Mouse (Mus musculus) right cerebral cortex, postnatal 4 days (tissue): ENCODE measurements at regions not wholly inside any gene's neighbourhood (a gene's known extent, or its start where the extent isn't known, plus 50 kb on each side); places are given as distances from the start of the nearest gene placed in this dataset.

ENCODE experiments used
- DNase-seq: peaks from one replicate; pipeline ENCODE4 v3.0.0-alpha.2; 2022

DNA sequence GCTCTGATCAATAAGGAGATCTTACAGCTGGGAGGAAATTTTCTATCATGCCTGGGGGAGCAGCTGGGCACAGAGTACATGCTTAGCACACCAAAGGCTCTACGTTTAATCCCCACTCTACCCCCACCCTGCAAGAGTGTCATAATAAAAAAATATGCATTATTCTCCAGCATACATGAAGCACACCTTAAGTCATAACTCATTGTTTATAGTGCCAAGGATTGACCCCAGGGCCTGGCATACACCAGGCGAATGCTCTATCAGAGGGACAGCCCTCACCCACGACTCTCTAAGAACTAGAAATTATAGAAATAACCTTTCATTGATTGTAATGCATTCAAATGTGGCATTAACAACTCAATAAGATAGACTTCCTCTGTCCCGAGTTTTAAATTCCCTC, 59.4 kb upstream of the Ppp2r5c start:
- DNase-seq, result no peak

DNA sequence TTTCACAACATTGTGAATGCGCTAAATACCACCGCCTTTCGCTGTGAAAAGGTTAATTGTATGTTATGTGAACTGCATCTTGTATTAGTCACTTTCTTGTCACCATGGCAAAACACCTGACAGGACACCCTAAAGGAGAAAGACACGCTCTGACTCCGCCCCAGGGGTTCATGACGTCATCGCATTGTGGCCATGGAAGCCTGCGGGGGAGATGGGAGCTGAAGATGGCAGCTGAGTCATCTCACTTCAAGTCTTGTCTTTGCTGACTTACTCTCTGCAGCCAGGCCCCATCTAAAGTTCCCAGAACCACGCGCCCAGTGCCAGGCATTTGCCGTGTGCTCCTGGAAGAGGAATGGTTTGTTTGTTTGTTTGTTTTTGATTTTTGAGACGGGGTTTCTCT, 57.5 kb upstream of the Ppp2r5c start:
- no peak for DNase-seq

DNA sequence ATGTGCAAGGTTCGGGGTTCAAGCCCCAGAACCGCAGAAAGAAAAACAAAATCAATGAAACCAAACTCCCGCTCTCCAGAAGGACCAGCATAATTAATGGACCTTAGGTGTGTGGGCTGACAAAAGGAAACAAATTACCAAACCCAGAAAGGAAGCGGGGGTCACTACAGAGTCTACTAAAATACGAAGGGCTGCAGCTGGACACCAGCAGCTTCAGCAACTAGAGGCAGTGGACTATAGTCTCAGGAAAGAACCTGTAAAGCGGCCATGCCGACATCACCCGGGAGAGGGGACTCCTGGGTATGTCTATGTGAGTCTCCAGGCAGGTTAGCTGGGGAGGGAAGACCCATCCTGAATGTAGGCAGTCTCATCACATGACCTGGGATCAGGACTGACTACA, 55.5 kb upstream of the Ppp2r5c start:
- no peak for DNase-seq

DNA sequence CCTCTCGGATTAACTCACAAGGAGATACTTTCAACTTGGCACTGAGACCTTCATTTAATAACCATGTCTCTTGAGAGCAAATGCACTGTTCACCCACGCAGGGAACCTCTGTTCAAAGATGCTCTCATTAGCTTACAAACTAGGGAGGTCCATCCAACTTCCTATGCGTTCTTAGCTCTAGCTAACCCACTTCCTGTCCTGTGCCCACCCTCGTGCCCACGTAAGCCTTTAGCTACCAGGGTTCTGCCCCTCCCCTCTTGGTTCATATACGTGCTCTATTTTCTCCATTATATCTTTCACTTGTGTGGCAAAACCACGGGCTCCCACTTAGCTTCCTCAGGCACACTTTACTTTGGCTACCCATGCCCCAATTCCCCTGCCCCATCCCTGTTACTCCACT, 53.4 kb upstream of the Ppp2r5c start:
- no peak for DNase-seq
